ENCODE assay signal across 9 mouse cellular contexts in the genomic region with DNA sequence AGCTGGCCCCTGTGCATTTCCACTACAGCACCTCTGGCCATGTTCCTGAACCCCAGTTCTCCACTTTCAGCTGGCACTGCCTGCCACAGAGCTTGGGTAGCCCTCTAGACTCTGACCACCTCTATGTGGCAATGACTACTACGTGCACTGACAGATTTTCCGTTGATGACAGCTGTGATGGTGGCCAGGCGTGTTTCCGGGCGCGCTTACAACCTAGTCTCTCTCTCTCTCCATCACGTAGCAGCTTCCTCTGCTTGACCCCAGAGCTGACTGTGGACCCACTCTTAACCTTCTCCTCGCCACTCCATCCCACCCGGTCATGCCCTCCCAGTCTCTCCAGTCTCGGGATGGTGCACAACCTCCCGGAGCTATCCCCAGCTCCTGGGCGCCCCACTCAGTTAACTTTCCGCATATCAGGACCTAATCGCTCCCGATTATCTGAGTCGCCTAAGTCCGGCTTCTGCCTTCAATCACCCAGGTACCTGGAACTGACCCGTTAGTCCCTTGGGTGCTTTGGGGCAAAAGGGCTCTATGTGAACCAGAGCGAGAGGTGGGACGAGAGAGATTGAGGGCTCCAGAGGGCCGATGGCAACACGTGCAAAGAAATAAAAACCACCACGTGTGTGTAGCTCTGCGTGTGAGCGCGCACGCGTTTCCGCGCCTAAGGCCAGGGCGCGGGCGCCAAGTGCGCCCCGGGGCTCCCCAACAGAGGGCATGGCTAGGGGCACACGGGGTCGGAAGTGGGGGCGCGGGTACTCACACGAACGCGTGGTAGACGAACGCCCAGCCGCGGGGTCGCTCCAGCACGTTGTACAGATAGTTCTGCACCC. TPM values are rescaled to one million over a fixed set of nuclear protein-coding genes. Genes with fewer than 3 reads are reported as not detected.
A peak's percentile ranks its signal among the peaks of the same experiment; 100 is the strongest.
DNase-seq lines count a peak whose midpoint lies in the region; ATAC-seq lines count a peak whose summit lies in the region.
"Had no signal": no experiment of that assay in that cellular context is flagged by ENCODE, and none has a peak within 500 bp of the region (broad histone marks: within the 10 kb centered on the region; RNA-seq: fewer than 3 reads in every experiment).

No protein-coding gene starts in this region.

- H3K9ac ChIP-seq in forebrain, embryonic 13.5 days, result peak overlapping the region; percentile 70

- DNase-seq in adrenal gland, adult 2 months, result peak; percentile 10
- DNase-seq in adrenal gland, postnatal 36 days, result no peak
- peak; percentile 54 for DNase-seq in ES-CJ7 (ENCODE audit: low read depth, low spot score)
- DNase-seq in hindbrain, embryonic 10.5 days (ENCODE audit: low spot score), result peak; percentile 61
- DNase-seq in left cerebral cortex, postnatal 36 days (ENCODE audit: low spot score in 2 of 2), result peak; percentile 63 to 75
- peak; percentile 48 for DNase-seq in mesoderm, embryonic 11.5 days (ENCODE audit: low read depth, low spot score)
- DNase-seq in spleen, postnatal 10 days (ENCODE audit: low spot score in 2 of 2), result peak; percentile 30 to 49

- peak overlapping the region; percentile 96 for H3K4me2 ChIP-seq in forebrain, embryonic 13.5 days

- under 1% methylated on average over 48 of the region's 48 CpGs for WGBS in forebrain, embryonic 13.5 days
- WGBS in hindbrain, embryonic 10.5 days, result 1% methylated on average over 48 of the region's 48 CpGs

- no peaks in the 10 kb centered on the region for H3K36me3 ChIP-seq in forebrain, embryonic 13.5 days (ENCODE audit: poor library complexity, severe bottlenecking)
- H3K36me3 ChIP-seq in hindbrain, embryonic 10.5 days, result no peaks in the 10 kb centered on the region

- no peak overlapping the region for H3K27ac ChIP-seq in forebrain, embryonic 13.5 days
- H3K27ac ChIP-seq in hindbrain, embryonic 10.5 days, result peak overlapping the region; percentile 83

- H3K27me3 ChIP-seq in forebrain, embryonic 13.5 days, result peaks cover 23% of the 10 kb centered on the region; the same call in 1 of the 2 replicates
- H3K27me3 ChIP-seq in hindbrain, embryonic 10.5 days (ENCODE audit: insufficient read depth, poor library complexity, severe bottlenecking), result peaks cover 33% of the 10 kb centered on the region

- H3K9me3 ChIP-seq in forebrain, embryonic 13.5 days (replicated peaks), result no peaks in the 10 kb centered on the region
- H3K9me3 ChIP-seq in hindbrain, embryonic 10.5 days, result no peaks in the 10 kb centered on the region

- intact Hi-C loops in left cerebral cortex, postnatal 36 days (cut with DNase I), result loop anchor here (2.0 to 10.0 kb wide), 4 partner anchors 286 to 550 kb away; no protein-coding TSS in a partner anchor

- H3K4me3 ChIP-seq in forebrain, embryonic 13.5 days, result peak overlapping the region; percentile 66
- peak overlapping the region; percentile 80 for H3K4me3 ChIP-seq in hindbrain, embryonic 10.5 days

- peak; percentile 70 for ATAC-seq in forebrain, embryonic 13.5 days

- H3K4me1 ChIP-seq in forebrain, embryonic 13.5 days, result peaks cover 15% of the 10 kb centered on the region
- peaks cover 18% of the 10 kb centered on the region for H3K4me1 ChIP-seq in hindbrain, embryonic 10.5 days (replicated peaks)

RNA-seq across cellular contexts. Expression of a gene that starts 1.1 kb away (rescaled TPM):
- 1 to 10 TPM in 1 of 2 experiments, under 1 TPM in 1; 0.52 to 1.1 TPM for total RNA-seq in adrenal gland, adult 2 months (2021)
- 0.02 TPM in 1 of 2 replicates, not detected in the other for polyA plus RNA-seq in adrenal gland, adult 2 months (2012; rRNA removed)
- total RNA-seq in adrenal gland, postnatal 36 days (2021), result under 1 TPM; 0.53 TPM
- 0.72 and 0.97 TPM in 2 replicates for polyA plus RNA-seq in forebrain, embryonic 13.5 days (2015; fragmentation: Nextera tagmentation; extraction: Ambion mirVana)
- 0.72 and 0.85 TPM in 2 replicates for polyA plus RNA-seq in hindbrain, embryonic 10.5 days (2016; fragmentation: Nextera tagmentation; extraction: Ambion mirVana)
- 10 to 100 TPM; 81.0 to 83.6 TPM for total RNA-seq in left cerebral cortex, postnatal 36 days (2021)
- polyA plus RNA-seq: C2C12 had no signal

Comparison
In these comparisons a context has a peak if more than half of its experiments do, and no peak if none do; other contexts are left out.
1. DNase-seq: peak in adrenal gland, adult 2 months (single experiment), ES-CJ7 (single experiment), hindbrain, embryonic 10.5 days (single experiment), left cerebral cortex, postnatal 36 days (2 of 2), mesoderm, embryonic 11.5 days (single experiment) and spleen, postnatal 10 days (2 of 2); none in adrenal gland, postnatal 36 days (0 of 2).
2. RNA of a gene that starts 1.1 kb away (total RNA-seq): 81.0 to 83.6 TPM in left cerebral cortex, postnatal 36 days; 0.52 to 1.1 TPM in adrenal gland, adult 2 months and 0.53 TPM in adrenal gland, postnatal 36 days; every median in the first group is over 10 times any median in the second.